Mouse (Mus musculus): ENCODE results near the gene Tenm4. TPM values are rescaled to one million over a fixed set of nuclear protein-coding genes. Genes with fewer than 3 reads are reported as not detected.

Tenm4 gene
- polyA plus RNA-seq, 1 experiment from 2014 or later = 5.0 TPM

DNA sequence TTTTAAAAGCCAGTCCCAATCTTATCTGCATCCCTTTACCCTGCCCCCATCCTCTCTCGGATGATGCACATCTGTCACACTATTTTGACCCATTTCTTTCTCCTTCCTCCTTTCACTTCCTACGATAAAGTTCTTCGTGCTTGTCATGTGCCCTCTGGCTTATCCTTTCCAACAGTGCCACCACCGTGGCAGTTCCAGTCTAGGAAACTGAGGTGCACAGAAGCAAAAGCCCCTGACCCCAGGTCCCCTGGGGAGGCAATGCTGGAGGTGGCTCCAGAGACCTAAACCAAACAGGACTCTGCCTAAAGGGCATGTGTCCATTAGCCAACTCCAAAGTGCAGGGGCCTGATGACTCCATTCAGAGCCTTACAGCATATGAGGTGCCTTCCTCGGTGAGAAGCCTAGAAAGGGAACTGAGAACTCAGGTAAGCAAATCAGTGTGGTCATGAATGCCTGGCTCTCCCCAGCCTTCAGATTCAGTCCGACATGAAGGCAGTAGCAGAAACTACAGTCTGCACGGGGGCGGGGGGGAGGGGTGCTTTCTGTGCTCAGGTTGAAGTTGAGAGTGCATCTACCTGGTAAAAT is 235.7 kb downstream of the Tenm4 start:
- WGBS = 80% methylated on average over 8 of the region's 8 CpGs
- TF ChIP-seq EP300 (IDR thresholded peaks at IDR 0.05) (no peak), CTCF (IDR thresholded peaks at IDR 0.05) (no peak)
- H3K4me2 ChIP-seq (replicated peaks; ENCODE audit: low read depth, low read length) = no peak overlapping the region

DNA sequence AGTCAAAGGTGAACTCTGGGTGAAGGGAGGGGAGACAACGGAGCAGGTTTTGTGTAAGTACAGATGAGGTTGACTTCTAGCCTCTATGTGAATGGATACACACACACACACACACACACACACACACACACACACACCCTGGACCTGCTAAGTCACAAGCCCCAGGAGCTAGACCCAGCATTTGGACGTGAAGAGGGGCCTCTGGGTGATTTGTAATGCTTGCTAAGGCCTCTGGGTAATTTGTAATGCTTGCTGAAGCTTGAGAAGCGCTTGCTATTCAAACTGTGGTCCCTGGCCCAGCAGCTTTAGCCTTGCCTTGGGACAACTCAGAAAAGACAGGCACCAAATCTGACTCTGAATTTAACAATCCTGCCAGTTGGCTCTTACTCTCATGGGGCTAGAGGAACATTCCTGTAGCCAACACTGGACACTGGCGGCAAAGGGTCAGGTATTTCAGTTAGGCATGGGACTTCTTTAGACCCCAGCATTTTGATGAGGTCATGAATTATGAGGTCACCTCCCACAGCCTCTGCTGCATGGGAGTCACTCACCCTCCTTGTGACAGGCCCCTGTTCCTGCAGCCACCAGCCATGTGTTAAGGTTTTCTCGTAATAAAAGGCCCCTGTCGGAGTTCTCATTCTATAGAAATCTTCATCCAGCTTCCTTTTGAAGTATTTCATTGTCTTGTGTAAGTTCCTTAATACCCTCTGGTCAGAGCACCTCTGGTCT is 237.3 kb downstream of the Tenm4 start:
- Histone ChIP-seq H3K4me1 (ENCODE audit: insufficient read depth, low read depth, low read length) (no peaks in the 10 kb centered on the region), H3K9ac (replicated peaks; ENCODE audit: low read depth) (no peak overlapping the region), H3K9me3 (ENCODE audit: low read length) (no peaks in the 10 kb centered on the region), H3K27me3 (replicated peaks; ENCODE audit: insufficient read depth, low read length) (no peaks in the 10 kb centered on the region), H3K36me3 (ENCODE audit: insufficient read depth, low read length) (no peaks in the 10 kb centered on the region), H3K4me3 (ENCODE audit: low read depth, low read length) (no peak overlapping the region), H3K4me2 (replicated peaks; ENCODE audit: low read depth, low read length) (no peak overlapping the region), H3K27ac (ENCODE audit: low read length) (no peak overlapping the region)
- WGBS = 83% methylated on average over 6 of the region's 6 CpGs
- no peak for DNase-seq (ENCODE audit: low spot score)
- no peak for ATAC-seq
- TF ChIP-seq EP300 (IDR thresholded peaks at IDR 0.05) (no peak), CTCF (IDR thresholded peaks at IDR 0.05) (no peak)

More for the DNA sequence above, 235.7 kb downstream of the Tenm4 start:
- DNase-seq (ENCODE audit: low spot score) = no peak
- no peaks in the 10 kb centered on the region for H3K27me3 ChIP-seq (replicated peaks; ENCODE audit: insufficient read depth, low read length)
- H3K4me3 ChIP-seq (ENCODE audit: low read depth, low read length) = no peak overlapping the region
- no peak overlapping the region for H3K9ac ChIP-seq (replicated peaks; ENCODE audit: low read depth)
- no peak for ATAC-seq
- no peaks in the 10 kb centered on the region for H3K36me3 ChIP-seq (ENCODE audit: insufficient read depth, low read length)
- H3K27ac ChIP-seq (ENCODE audit: low read length) = no peak overlapping the region
- no peaks in the 10 kb centered on the region for H3K9me3 ChIP-seq (ENCODE audit: low read length)
- no peaks in the 10 kb centered on the region for H3K4me1 ChIP-seq (ENCODE audit: insufficient read depth, low read depth, low read length)

DNA sequence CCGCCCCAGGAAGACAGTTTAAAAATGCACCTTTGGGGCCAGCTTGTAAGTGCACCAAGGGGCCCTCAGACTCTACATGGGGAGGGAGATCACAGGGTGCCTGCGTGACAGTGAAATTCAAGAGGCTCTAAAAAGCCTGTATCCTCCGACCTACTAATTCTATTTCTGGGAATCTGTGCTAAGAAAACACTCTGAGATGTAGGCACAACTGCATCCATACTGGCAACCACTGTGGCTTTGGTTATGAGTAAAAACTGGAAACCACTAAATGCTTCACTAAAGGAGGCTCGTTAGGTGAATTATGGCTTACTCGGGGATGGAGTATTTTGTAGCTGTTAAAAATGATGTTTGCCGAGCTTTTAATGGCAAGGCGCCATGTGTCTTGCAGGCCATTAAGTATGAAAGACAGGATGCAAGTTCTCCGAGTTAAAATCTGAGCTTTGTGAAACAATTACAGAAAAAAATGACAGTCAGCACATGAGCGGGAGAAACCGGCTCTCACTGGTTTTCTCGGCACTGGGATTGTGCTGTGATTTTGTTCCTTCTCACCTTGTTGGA is 238.4 kb downstream of the Tenm4 start:
- H3K4me1 ChIP-seq (ENCODE audit: insufficient read depth, low read depth, low read length) = no peaks in the 10 kb centered on the region
- no peak overlapping the region for H3K9ac ChIP-seq (replicated peaks; ENCODE audit: low read depth)
- no peaks in the 10 kb centered on the region for H3K36me3 ChIP-seq (ENCODE audit: insufficient read depth, low read length)
- no peaks in the 10 kb centered on the region for H3K9me3 ChIP-seq (ENCODE audit: low read length)
- no peak overlapping the region for H3K4me3 ChIP-seq (ENCODE audit: low read depth, low read length)
- no peak overlapping the region for H3K27ac ChIP-seq (ENCODE audit: low read length)
- ATAC-seq (no peak), DNase-seq (ENCODE audit: low spot score) (no peak)
- TF ChIP-seq CTCF (IDR thresholded peaks at IDR 0.05) (no peak), EP300 (IDR thresholded peaks at IDR 0.05) (no peak)
- no peaks in the 10 kb centered on the region for H3K27me3 ChIP-seq (replicated peaks; ENCODE audit: insufficient read depth, low read length)
- 62% methylated on average over 11 of the region's 11 CpGs for WGBS
- H3K4me2 ChIP-seq (replicated peaks; ENCODE audit: low read depth, low read length) = no peak overlapping the region

DNA sequence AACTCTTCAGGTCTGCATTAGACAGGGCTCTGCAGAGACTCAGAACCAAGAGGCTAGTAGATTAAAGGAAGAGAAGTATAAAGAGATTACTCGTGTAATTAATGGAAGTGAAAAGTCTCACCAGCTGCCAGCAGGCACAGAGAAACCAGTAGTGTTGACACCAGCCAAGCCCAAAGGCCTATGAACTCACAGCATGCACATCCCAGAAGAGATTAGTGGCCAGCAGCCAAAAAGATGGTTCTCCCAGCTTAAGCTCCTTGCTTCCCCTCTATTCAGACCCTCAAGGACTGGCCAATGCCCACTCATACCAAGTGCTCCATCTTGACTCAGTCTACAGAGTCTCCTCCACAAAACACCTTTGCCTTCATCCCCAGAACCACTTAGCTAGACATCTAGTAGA is 242.8 kb downstream of the Tenm4 start:
- Histone ChIP-seq H3K27me3 (replicated peaks; ENCODE audit: insufficient read depth, low read length) (no peaks in the 10 kb centered on the region), H3K4me3 (ENCODE audit: low read depth, low read length) (no peak overlapping the region), H3K4me2 (replicated peaks; ENCODE audit: low read depth, low read length) (no peak overlapping the region), H3K36me3 (ENCODE audit: insufficient read depth, low read length) (no peaks in the 10 kb centered on the region), H3K4me1 (ENCODE audit: insufficient read depth, low read depth, low read length) (no peaks in the 10 kb centered on the region), H3K27ac (ENCODE audit: low read length) (no peak overlapping the region), H3K9ac (replicated peaks; ENCODE audit: low read depth) (no peak overlapping the region), H3K9me3 (ENCODE audit: low read length) (no peaks in the 10 kb centered on the region)
- TF ChIP-seq CTCF (IDR thresholded peaks at IDR 0.05) = no peak
- no peak for TF ChIP-seq EP300 (IDR thresholded peaks at IDR 0.05)
- 45% methylated on average over 1 of the region's 1 CpGs for WGBS
- ATAC-seq (no peak), DNase-seq (ENCODE audit: low spot score) (no peak)

DNA sequence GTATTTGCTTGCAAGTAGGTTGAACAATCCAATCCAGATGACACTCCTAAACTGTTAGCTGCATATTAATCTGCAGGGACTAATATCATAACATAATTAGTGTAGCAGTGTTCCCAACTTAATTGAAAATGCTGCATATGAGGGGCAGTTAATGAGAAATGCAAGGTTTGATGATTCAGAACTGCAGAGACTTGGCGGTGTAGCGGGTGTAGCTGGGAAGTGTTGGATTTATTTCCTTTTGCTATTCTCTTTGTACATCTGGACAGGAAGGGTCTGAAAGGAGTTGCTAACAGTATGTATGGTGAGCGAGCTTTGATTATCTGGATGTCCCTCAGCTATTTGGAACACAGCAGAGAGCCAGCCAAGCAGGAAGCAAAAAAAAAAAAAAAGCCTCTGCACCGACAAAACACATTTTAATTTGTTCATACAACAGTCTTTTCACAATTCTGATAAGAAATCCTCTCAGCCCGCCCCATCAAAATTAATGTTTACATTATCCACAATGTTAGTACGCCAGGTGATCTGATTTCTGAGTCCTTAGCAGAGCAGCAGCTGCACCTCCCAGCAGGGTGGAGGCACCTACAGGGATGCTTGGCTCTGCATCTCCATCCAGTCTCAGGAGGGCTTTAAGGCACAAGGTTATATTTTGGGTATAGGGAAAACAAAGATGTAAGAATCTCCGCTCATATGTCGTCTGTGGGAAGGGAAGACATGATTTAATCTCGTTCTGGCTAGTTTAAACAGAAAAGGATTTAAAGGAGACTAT is 243.4 kb downstream of the Tenm4 start:
- Histone ChIP-seq H3K9ac (replicated peaks; ENCODE audit: low read depth) (no peak overlapping the region), H3K27me3 (replicated peaks; ENCODE audit: insufficient read depth, low read length) (no peaks in the 10 kb centered on the region), H3K27ac (ENCODE audit: low read length) (no peak overlapping the region), H3K4me2 (replicated peaks; ENCODE audit: low read depth, low read length) (no peak overlapping the region), H3K36me3 (ENCODE audit: insufficient read depth, low read length) (no peaks in the 10 kb centered on the region), H3K4me3 (ENCODE audit: low read depth, low read length) (no peak overlapping the region), H3K9me3 (ENCODE audit: low read length) (no peaks in the 10 kb centered on the region), H3K4me1 (ENCODE audit: insufficient read depth, low read depth, low read length) (no peaks in the 10 kb centered on the region)
- DNase-seq (ENCODE audit: low spot score) (no peak), ATAC-seq (no peak)
- 39% methylated on average over 9 of the region's 9 CpGs for WGBS
- no peak for TF ChIP-seq CTCF (IDR thresholded peaks at IDR 0.05)
- TF ChIP-seq EP300 (IDR thresholded peaks at IDR 0.05) = no peak

Measured in lung, postnatal 0 days (tissue).